Mouse (Mus musculus): Measurements from ENCODE around the gene Supt20.

DNA sequence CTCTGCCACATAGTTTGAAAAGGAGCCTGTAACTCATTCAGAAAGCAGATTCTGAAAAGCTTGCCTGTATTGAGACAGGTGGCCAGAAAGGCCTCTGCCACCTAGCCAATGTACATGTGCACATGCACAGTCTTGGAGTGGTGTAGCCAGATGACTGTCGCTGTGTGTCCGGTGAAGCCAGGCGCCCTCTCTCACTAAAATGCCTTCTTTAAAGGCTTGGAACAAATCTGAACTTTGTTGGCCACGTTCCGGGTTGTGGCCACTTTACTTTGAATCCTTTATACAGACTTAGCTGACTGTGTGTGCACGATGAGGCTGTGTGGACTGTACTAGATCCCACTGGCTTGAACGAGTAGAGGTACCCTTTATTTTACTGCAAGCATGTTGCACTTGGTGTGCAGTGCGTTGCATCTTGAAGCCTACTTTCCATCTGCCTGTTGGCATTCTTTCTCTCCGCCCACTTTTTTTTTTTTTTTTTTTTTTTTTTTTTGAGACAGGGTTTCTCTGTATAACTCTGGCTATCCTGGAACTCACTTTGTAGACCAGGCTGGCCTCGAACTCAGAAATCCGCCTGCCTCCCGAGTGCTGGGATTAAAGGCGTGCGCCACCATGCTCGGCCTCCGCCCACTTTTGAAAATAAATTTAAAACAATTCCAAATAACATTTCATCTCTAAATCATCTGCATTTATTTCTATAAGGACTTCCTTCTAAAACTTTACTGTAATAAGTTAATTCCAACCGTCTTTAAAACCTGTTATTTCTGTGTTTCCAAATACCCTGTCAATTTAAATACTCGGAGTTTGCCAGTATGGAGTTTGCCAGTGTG, 43.7 kb downstream of the Supt20 start:
- TF ChIP-seq POLR2A (IDR thresholded peaks at IDR 0.05; ENCODE audit: extremely low read depth, insufficient read depth, low read length) (no peak), CTCF (IDR thresholded peaks at IDR 0.05; ENCODE audit: extremely low read depth, insufficient read depth, low read length) (no peak)
